Mouse (Mus musculus) MEL (cell line): ENCODE data around the gene Cd302.

Experiments
- CTCF ChIP-seq, 3 experiments: IDR thresholded peaks in 2 of 3; conservative IDR thresholded peaks in 1 of 3; 2 replicates each; pipeline ENCODE4 v1.5.1; 2011 to 2012; ENCODE audit warnings: low read length in 3 of 3, low read depth in 2 of 3, mild to moderate bottlenecking in 2 of 3, improper control_type of control experiment in 1 of 3, inconsistent platforms in 1 of 3, mixed read lengths in 1 of 3, moderate library complexity in 1 of 3; ENCODE audit not compliant: control insufficient read depth in 1 of 3, insufficient read depth in 1 of 3, poor library complexity in 1 of 3, severe bottlenecking in 1 of 3
- HCFC1 ChIP-seq: IDR thresholded peaks from 2 replicates; pipeline ENCODE4 v1.6.1; 2012; ENCODE audit warnings: low read depth, mild to moderate bottlenecking, inconsistent platforms, low read length, improper control_type of control experiment, moderate library complexity
- MAX ChIP-seq: IDR thresholded peaks from 2 replicates; pipeline ENCODE4 v1.6.1; 2011; ENCODE audit warnings: low read length, improper control_type of control experiment
- MEF2A ChIP-seq: IDR thresholded peaks from 2 replicates; pipeline ENCODE4 v1.6.1; 2014; ENCODE audit warnings: low read depth, mild to moderate bottlenecking, inconsistent platforms, low read length, improper control_type of control experiment; ENCODE audit not compliant: poor library complexity, insufficient replicate concordance, severe bottlenecking; ENCODE audit errors: extremely low read depth
- POLR2A ChIP-seq, 2 experiments: IDR thresholded peaks; 2 replicates each; pipeline ENCODE4 v1.6.1; 2011 to 2012; ENCODE audit warnings: low read length in 2 of 2, mild to moderate bottlenecking in 2 of 2, control low read depth in 1 of 2, improper control_type of control experiment in 1 of 2, low read depth in 1 of 2, moderate library complexity in 1 of 2; ENCODE audit not compliant: control insufficient read depth in 1 of 2, insufficient read depth in 1 of 2, poor library complexity in 1 of 2
- TCF12 ChIP-seq: IDR thresholded peaks from 2 replicates; pipeline ENCODE4 v1.6.1; 2014; ENCODE audit warnings: low read depth, mild to moderate bottlenecking, inconsistent platforms, low read length, improper control_type of control experiment, moderate library complexity
- USF1 ChIP-seq: IDR thresholded peaks from 2 replicates; pipeline ENCODE4 v1.6.1; 2014; ENCODE audit warnings: low read depth, mild to moderate bottlenecking, inconsistent platforms, low read length, improper control_type of control experiment, moderate library complexity
- USF2 ChIP-seq, 2 experiments: IDR thresholded peaks; 2 replicates each; pipeline ENCODE4 v1.6.1; 2011 to 2012; ENCODE audit warnings: improper control_type of control experiment in 2 of 2, low read length in 2 of 2, borderline replicate concordance in 1 of 2, inconsistent platforms in 1 of 2, low read depth in 1 of 2, mild to moderate bottlenecking in 1 of 2; ENCODE audit not compliant: insufficient read depth in 1 of 2
- ZC3H11A ChIP-seq: IDR thresholded peaks from 2 replicates; pipeline ENCODE4 v1.6.1; 2012; ENCODE audit warnings: low read depth, mild to moderate bottlenecking, inconsistent platforms, low read length, improper control_type of control experiment
- ZMIZ1 ChIP-seq: IDR thresholded peaks from 2 replicates; pipeline ENCODE4 v1.6.1; 2012; ENCODE audit warnings: low read depth, mild to moderate bottlenecking, inconsistent platforms, low read length, improper control_type of control experiment, moderate library complexity

GRCm38 (mm10) chr2:60214683-60215082 lies 69.6 kb downstream of the Cd302 start:
- no peak for TF ChIP-seq HCFC1
- no peak for TF ChIP-seq USF1
- no peak for TF ChIP-seq POLR2A (IDR thresholded peaks at IDR 0.05; ENCODE audit: control insufficient read depth in 1 of 2, insufficient read depth in 1 of 2, low read depth in 1 of 2, low read length in 2 of 2, poor library complexity in 1 of 2)
- no peak for TF ChIP-seq USF2 (IDR thresholded peaks at IDR 0.05; ENCODE audit: borderline replicate concordance in 1 of 2, insufficient read depth in 1 of 2, low read depth in 1 of 2, low read length in 2 of 2)
- no peak for TF ChIP-seq MAX
- TF ChIP-seq TCF12 = no peak
- TF ChIP-seq MEF2A = no peak
- no peak for TF ChIP-seq ZC3H11A
- TF ChIP-seq ZMIZ1 = no peak
- TF ChIP-seq CTCF (IDR thresholded peaks at IDR 0.05 in 2 of 3, conservative IDR thresholded peaks at IDR 0.05 in 1 of 3; ENCODE audit: control insufficient read depth in 1 of 3, insufficient read depth in 1 of 3, low read depth in 2 of 3, low read length in 3 of 3, poor library complexity in 1 of 3, severe bottlenecking in 1 of 3) = no peak
